Mouse (Mus musculus) liver (tissue): ENCODE results near the gene Frat1.
"Not testable (repeated sequence)": the region's sequence is repeated elsewhere in the genome, so short reads cannot be mapped to it uniquely, and the experiment has no call there.

Source experiments
- DNase-seq: peaks from one replicate; pipeline ENCODE4 v3.0.0-alpha.2; 2020; ENCODE audit warnings: mixed read lengths

Frat1 gene

DNA sequence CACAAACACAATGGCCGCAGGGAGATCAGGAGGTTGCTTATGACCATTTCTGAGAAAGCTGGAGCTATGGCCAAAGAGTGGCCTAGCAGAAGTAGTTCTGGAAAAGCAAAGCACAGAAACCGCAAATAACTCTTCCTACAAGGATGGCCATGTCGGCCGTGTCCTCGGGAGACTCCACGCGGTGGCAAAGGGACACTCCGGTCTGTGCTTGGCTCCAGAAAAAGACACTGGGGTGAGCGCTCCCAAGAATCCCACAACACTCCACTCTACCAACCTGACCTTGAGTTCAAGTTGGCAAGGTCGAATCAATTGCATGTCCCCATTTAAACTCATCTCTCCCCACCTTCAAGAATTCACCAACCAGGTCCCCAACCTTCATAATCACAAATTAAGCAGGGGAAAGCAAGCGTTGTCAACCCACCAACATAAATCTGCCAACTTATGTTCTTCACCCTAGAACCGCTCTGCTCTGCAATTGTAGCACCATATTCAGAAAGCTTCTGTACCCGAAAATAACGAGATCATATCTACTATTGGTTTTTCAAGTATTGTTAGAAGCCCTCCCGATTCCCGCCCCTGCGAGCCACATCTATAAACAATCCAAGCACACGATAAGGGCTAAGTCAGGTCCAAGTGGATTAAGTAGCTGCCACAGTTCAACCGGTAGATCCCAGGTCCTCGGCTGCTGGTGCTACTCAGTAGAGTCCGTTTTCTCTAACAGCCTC is 16.8 kb downstream of the Frat1 start:
- DNase-seq, result peak; percentile 23

GRCm38 (mm10) chr19:41847091-41847581 is 17.4 kb downstream of the Frat1 start:
- peak; percentile 59 for DNase-seq

DNA sequence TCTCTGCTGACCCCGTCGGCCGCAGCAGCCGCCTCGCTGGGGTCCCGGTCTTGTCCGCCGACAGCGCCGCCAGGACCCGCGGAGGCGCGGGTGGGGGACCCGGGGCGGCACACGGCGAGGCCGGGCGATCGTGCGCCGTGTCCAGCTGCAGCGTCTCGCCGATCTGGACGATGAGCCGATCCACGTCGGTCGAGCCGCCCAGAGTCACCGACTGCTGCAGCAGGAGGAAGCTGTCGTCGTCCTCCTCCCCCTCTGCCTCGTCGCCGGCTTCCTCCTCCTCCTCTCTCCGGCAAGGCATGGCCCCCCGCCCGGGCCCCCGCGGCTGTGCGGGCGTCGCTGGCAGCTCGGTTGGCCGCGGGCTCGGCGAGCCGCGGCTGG is 17.8 kb downstream of the Frat1 start:
- peak; percentile 58 for DNase-seq

GRCm38 (mm10) chr19:41847992-41848851 is 18.5 kb downstream of the Frat1 start, which contains the start of gene Frat2:
Gene Frat2, minus strand, starts transcription at chr19:41848132.
- DNase-seq, result peak; percentile 93

- DNase-seq, result no peak
Measured at GRCm38 (mm10) chr19:41850021-41850718, 20.4 kb downstream of the Frat1 start.

- DNase-seq, result no peak
Measured at GRCm38 (mm10) chr19:41850719-41851543, 21.2 kb downstream of the Frat1 start.

DNA sequence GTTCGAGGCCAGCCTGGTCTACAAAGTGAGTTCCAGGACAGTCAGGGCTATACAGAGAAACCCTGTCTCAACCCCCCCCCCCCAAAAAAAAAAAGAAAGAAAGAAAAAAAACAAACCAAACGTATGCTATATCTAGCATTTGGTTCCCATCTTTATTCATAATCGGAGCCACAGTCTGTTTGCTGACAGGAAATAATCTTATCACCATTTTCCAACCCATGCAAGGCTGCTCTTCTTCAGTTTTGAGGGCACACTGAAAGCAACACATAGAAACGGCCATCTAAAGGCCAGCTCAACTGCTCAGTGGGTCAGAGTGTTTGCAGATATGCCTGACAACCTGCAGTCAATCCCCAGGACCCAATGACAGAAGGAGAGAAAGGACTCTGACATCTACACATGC is 22.7 kb downstream of the Frat1 start:
- DNase-seq, result no peak

DNA sequence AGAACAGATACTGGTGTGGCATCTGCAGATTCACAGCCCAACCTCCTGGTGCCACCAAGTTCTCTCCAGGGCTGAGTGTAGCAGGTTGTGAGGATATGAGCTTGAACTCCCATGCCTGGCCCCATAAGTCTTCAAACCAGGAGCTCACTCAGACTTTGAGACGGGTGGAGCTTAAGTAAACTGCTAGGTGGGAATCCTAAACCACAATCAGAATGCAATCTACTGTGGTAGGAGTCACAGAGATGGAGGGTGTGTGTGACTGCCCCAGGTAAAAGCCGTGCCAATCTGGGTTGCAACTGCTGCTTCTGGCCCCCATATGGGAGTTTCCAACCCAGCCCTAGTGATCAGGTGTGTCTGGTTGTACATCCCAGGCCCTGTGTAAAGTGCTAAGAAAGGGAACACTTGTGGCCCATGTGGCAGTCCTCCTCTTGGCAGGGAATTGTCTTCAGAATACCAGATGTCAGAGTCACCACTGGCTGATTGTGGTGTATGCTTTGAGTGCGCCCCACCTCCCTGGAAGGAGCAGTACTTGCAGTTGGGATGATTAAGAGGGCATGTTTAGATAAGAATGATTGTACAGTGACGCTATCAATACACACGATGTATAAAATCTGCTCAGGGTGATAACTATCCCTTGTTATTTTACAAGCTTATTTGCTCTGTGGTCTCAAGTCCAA is 27.5 kb downstream of the Frat1 start:
- DNase-seq, result peak; percentile 23

GRCm38 (mm10) chr19:41857816-41858310 is 28.1 kb downstream of the Frat1 start:
- DNase-seq, result no peak

- DNase-seq, result no peak
Measured at GRCm38 (mm10) chr19:41866707-41867106, 36.9 kb downstream of the Frat1 start.

DNA sequence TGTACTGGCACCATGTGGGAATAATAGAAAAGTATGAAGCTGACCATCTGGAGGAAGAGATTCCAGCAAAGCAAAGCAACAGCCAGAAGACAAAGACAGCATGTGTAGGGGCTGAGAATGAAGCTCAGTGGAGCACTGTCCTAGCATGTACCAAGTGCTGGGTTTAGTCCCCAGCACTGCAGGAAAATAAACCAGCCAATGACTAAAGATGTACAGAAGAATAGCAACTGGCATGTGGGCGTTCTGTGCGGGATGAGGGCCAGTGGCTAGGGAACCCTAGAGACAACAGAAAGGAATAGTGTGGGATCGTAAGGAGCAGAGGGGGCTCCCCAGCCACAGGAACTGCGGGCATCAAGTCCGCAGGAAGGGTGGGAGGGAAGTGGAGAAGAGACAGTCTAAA is 39.5 kb downstream of the Frat1 start:
- no peak for DNase-seq

GRCm38 (mm10) chr19:41869946-41870345 is 40.2 kb downstream of the Frat1 start:
- not testable (repeated sequence) for DNase-seq

DNA sequence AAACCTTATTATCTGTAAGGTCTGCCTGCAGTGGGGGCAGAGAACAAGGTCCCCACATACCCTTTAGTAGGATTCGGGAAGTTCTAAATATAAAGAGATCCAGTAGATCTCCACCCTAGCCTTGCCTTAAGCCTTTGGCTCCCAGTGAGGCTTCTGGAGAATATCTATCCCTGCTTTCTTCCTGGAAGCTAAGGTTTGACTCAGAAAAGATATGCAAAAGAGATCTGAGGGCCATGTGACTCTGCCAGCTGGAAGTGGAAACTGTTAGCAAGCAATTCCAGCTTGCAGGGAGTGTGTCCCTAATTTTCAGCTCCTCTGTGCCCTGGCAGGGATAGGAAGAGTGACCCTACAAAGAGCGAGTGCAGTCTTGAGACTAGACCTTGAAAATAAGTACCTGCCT is 42.5 kb downstream of the Frat1 start:
- no peak for DNase-seq

- DNase-seq, result no peak
Measured at GRCm38 (mm10) chr19:41874356-41874755, 44.6 kb downstream of the Frat1 start.

DNA sequence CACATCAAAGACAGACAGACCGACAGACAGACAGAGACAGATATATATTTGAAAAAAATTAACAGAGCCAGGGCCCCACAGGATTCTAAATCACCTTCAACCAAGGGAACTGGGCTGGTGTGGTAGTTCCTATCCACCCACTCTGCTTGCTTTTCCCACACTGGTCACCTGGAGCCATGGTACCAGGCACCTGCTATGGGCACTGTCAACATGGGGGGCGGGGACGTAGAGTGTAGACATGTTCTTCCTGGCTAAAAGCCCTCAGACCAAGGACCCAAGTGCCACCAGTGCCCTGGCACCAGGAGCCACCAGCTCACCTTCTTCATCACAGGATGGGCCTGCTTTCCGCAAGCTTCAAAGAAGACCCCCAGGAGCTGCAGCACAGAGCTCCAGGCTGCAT is 52.1 kb downstream of the Frat1 start:
- DNase-seq, result no peak
